Mouse (Mus musculus) stomach, embryonic 14.5 days (tissue): ENCODE results near the gene Crtam. TPM values are rescaled to one million over a fixed set of nuclear protein-coding genes. Genes with fewer than 3 reads are reported as not detected.

Experiments
- ATAC-seq: fragments of 200-750 bp; cut with Nextera tagmentation; 2 replicates; pipeline ENCODE4 v1.8.0; 2017; ENCODE audit warnings: low read depth, moderate TSS enrichment; ENCODE audit not compliant: insufficient number of reproducible peaks, insufficient read depth, low FRiP score
- H3K27ac ChIP-seq: fragments of 300-500 bp; sonication (generic); 2 replicates; pipeline ENCODE4 v1.5.1; 2014; ENCODE audit warnings: mild to moderate bottlenecking, low read length, moderate library complexity, mixed read lengths
- H3K27me3 ChIP-seq: fragments of 300-500 bp; sonication (generic); 2 replicates; pipeline ENCODE4 v1.6.1; 2014; ENCODE audit warnings: low read length, control low read depth, mixed read lengths; ENCODE audit not compliant: control insufficient read depth, insufficient read depth
- H3K36me3 ChIP-seq: fragments of 300-500 bp; sonication (generic); 2 replicates; pipeline ENCODE4 v1.6.1; 2014; ENCODE audit warnings: mild to moderate bottlenecking, control low read depth, low read length, moderate library complexity, mixed read lengths; ENCODE audit not compliant: control insufficient read depth, insufficient read depth
- H3K4me1 ChIP-seq: fragments of 300-500 bp; sonication (generic); 2 replicates; pipeline ENCODE4 v1.6.1; 2014; ENCODE audit warnings: low read length, control low read depth, mixed read lengths; ENCODE audit not compliant: control insufficient read depth, insufficient read depth
- H3K4me2 ChIP-seq: fragments of 300-500 bp; sonication (generic); replicated peaks from 2 replicates; pipeline ENCODE4 v1.6.1; 2014; ENCODE audit warnings: low read depth, low read length, control low read depth
- H3K4me3 ChIP-seq: fragments of 300-500 bp; sonication (generic); 2 replicates; pipeline ENCODE4 v1.5.1; 2014; ENCODE audit warnings: low read depth, low read length, control low read depth
- H3K9ac ChIP-seq: fragments of 300-500 bp; sonication (generic); replicated peaks from 2 replicates; pipeline ENCODE4 v1.6.1; 2014; ENCODE audit warnings: low read depth, mild to moderate bottlenecking, control low read depth, low read length, moderate library complexity, mixed read lengths
- H3K9me3 ChIP-seq: fragments of 300-500 bp; sonication (generic); 2 replicates; pipeline ENCODE4 v1.6.1; 2016; ENCODE audit warnings: low read depth, low read length, control low read depth; ENCODE audit not compliant: control insufficient read depth
- WGBS: fragments of 180-500 bp; shearing (Covaris S2); extraction: QIAGEN DNeasy Blood & Tissue Kit; methylation state at CpG from one replicate; pipeline ENCODE4 v1.1.7; 2014; 5-methylcytosine and 5-hydroxymethylcytosine counted together
- polyA plus RNA-seq: library from polyadenylated mRNA; unstranded; fragments of >200 nt; fragmentation: Nextera tagmentation; extraction: Ambion mirVana; gene quantifications from 2 replicates; pipeline ENCODE4 v1.2.1, GENCODE M21; 2014

Crtam gene
- 0.27 TPM in 1 of 2 replicates, not detected in the other for polyA plus RNA-seq

DNA sequence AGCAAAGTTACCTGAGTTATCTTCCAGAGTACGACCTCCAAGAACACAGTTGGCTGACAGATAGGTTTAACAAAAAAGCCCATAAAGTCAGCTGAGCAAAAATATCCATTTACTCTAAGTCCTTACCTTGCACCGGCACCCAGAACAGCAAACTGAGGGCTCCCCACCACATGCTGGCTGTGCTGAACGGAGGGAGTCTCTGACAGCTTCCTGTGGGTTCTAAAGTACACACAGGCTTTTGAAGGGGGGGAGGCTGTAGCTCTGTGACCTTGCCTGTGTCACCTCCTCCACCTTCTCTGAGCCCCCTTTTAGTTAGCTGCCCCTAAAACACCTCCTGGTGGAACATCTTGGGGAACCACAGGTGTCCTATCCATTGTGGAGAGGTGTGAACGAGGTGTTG lies at the start of gene Crtam:
Gene Crtam, minus strand, starts transcription at position 214 of the 400 bp plus-strand sequence.
- no peak within 1 kb of the TSS for H3K9ac ChIP-seq
- ATAC-seq, result no peak
- no peaks in the 10 kb centered on the region for H3K36me3 ChIP-seq
- no peak within 1 kb of the TSS for H3K27ac ChIP-seq
- WGBS, result 37% methylated on average over 4 of the region's 4 CpGs
- no peaks in the 10 kb centered on the region for H3K9me3 ChIP-seq
- no peak within 1 kb of the TSS for H3K4me3 ChIP-seq
- no peaks in the 10 kb centered on the region for H3K27me3 ChIP-seq
- no peak within 1 kb of the TSS for H3K4me2 ChIP-seq
- H3K4me1 ChIP-seq, result no peaks in the 10 kb centered on the region

DNA sequence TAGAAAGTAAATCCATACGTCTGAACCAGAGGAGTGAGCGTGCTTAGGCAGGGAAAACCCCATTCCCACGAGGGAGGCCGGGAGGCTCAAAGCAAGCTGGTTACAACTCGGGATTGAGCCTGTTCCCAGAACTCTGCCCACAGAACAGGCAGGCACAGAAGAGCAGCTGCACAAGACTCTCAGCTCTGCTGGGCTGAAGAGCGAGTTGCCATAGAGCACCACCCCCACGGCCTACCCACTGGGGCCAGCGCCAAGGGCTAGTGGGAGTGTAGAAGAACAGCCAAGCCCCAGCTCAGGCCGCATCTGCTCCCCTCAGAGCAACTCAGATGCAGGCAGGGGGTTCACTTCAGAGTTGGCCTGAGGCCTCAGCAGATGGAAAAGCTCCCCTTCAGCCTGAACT lies 49.7 kb upstream of the Crtam start:
- H3K4me1 ChIP-seq, result no peaks in the 10 kb centered on the region
- ATAC-seq, result no peak
- no peaks in the 10 kb centered on the region for H3K9me3 ChIP-seq
- no peak overlapping the region for H3K9ac ChIP-seq
- no peak overlapping the region for H3K4me3 ChIP-seq
- H3K27me3 ChIP-seq, result no peaks in the 10 kb centered on the region
- WGBS, result 87% methylated on average over 9 of the region's 9 CpGs
- H3K36me3 ChIP-seq, result no peaks in the 10 kb centered on the region
- no peak overlapping the region for H3K4me2 ChIP-seq
- H3K27ac ChIP-seq, result no peak overlapping the region

DNA sequence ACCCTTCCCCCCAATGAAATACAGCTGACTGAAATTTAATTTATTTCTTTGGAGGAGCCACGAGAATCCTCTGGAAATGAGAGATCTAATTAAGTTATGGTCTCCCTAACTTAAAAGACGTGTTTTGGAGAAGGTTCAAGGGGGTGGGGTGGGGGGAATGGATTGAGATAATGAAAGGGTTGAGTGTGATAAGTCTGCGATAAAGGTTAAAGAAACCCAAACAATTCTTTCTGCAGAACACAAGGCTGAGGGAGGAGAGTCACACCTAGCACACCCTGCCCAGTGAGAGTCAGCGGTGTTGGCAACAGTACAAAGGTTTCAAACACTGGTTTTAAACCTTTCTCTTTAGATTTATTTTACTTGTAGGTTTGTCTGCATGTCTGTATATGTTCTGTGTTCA lies 49.0 kb upstream of the Crtam start:
- no peaks in the 10 kb centered on the region for H3K27me3 ChIP-seq
- H3K27ac ChIP-seq, result no peak overlapping the region
- no peaks in the 10 kb centered on the region for H3K4me1 ChIP-seq
- no peaks in the 10 kb centered on the region for H3K36me3 ChIP-seq
- 65% methylated on average over 4 of the region's 4 CpGs for WGBS
- H3K9me3 ChIP-seq, result no peaks in the 10 kb centered on the region
- no peak overlapping the region for H3K4me2 ChIP-seq
- ATAC-seq, result no peak
- no peak overlapping the region for H3K4me3 ChIP-seq
- H3K9ac ChIP-seq, result no peak overlapping the region

DNA sequence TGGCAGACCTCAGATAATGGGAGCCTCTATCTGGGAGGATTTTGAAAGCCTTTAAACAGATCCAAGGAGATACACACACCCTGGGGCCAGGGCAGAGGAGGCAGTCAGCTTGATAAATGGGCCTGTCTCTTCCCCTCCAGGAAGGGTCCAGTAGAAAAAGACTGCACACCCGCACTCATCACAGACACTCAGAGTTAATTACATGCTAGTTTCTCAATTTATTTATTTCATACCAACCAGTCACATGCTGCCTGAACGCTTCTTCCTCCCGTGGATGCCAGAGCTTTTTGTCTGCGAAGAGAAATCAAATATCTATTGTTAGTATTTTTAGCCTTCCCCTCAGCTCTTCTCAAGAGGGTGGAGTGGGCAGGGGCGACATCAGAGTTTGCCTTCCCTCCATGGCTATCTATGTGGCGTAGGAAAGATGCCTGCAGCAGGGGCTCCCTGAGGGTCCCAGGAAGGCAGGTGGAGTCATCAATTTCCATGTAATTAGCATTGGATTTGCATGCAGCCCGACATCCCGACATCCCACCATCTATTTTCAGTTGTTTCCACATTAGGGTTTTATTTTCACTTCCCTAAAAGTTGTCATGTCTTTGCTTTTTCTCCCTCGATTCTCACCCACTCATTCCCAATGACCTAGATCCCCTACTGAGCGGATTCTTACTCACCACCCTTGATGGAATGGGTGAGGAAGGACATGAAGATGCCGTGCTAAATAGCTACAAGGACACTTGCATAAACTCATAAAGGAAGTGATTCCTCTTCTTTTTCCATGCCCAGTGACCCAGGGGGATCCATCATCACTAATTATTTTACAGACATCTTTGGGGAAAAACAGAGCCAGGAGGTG lies 46.9 kb upstream of the Crtam start:
- no peaks in the 10 kb centered on the region for H3K9me3 ChIP-seq
- H3K36me3 ChIP-seq, result no peaks in the 10 kb centered on the region
- H3K4me1 ChIP-seq, result no peaks in the 10 kb centered on the region
- no peak overlapping the region for H3K4me2 ChIP-seq
- no peak overlapping the region for H3K27ac ChIP-seq
- no peaks in the 10 kb centered on the region for H3K27me3 ChIP-seq
- no peak overlapping the region for H3K4me3 ChIP-seq
- ATAC-seq, result no peak
- 37% methylated on average over 11 of the region's 11 CpGs for WGBS
- no peak overlapping the region for H3K9ac ChIP-seq

DNA sequence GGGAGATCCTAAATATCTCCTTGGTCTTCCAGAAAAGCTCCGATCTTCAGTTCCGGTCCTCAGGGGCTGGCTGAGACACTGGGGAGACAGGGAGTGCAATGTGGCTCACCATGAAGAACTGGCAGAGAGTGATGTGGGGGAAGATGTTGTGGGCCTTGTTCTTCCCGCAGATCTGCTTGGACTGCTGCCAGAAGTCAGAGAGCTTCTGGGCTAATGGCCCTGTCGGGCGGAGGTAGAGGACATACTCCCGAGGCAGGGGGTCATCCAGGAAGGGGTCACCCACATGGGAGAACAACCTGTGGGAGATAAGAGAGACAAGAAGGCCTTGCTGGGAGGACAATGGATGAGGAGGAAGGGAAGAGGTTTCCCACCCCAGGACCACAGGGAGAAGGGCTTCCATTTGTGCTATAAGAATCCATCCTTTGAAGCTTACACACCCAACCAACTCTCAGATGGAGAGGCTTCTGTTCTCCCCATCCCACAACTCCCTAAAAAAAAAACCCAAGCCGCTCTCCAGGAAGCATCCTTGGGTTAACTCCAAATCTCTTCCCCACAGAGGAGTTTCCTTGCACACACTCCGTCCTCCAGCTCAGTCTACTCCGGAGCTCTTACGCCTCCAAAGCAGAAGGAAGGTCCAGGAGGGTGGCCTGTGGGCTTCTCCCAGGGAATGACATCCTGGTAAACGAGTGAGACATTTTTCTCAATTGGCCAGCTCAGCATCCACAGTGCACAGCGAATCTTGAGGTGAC lies 46.1 kb upstream of the Crtam start:
- Histone ChIP-seq H3K4me2 (no peak overlapping the region), H3K36me3 (no peaks in the 10 kb centered on the region), H3K9me3 (no peaks in the 10 kb centered on the region), H3K9ac (no peak overlapping the region), H3K27me3 (no peaks in the 10 kb centered on the region), H3K4me3 (no peak overlapping the region), H3K27ac (no peak overlapping the region), H3K4me1 (no peaks in the 10 kb centered on the region)
- no peak for ATAC-seq
- WGBS, result 48% methylated on average over 12 of the region's 12 CpGs

DNA sequence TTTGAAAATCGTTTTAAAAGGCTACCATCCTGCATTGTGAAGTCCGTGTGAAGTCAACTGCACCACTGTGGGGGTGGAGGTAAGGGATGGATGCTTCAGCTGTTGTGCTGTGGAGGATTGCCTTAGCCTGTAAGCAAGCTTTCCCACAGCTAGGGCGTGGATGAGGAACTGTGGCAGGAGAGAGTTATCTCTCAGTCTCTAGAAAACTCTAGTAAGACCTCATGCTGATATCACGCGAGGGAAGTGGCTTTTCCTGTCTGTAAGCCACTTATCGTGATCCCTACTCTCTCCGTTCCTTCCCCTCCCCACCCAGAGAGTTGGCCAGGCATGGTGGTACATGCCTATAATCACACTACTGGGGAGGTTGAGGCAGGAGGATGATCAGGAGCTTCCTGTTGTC lies 44.9 kb upstream of the Crtam start:
- Histone ChIP-seq H3K4me3 (no peak overlapping the region), H3K4me1 (no peaks in the 10 kb centered on the region), H3K9me3 (no peaks in the 10 kb centered on the region), H3K9ac (no peak overlapping the region), H3K4me2 (no peak overlapping the region), H3K27ac (no peak overlapping the region), H3K27me3 (no peaks in the 10 kb centered on the region), H3K36me3 (no peaks in the 10 kb centered on the region)
- no peak for ATAC-seq
- 76% methylated on average over 7 of the region's 7 CpGs for WGBS

DNA sequence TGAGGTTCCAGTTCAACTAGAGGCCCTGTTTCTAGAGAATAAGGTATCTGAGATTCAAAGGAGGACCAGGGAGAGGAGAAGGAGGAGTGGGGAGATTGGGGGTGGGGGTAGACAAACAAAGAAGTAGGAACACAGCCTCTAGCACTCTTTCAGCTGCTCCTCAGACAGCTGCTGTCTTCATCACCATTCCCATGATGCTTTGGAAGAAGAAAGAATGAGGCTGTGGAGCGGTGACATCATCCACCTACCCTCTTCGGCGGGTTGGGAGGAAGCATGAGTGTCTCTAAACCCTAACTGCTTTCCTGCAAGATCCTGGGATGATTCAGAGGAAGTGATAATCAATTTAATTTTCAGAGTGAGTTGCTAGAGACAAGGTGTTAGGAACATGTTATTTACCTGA lies 44.4 kb upstream of the Crtam start:
- Histone ChIP-seq H3K27me3 (no peaks in the 10 kb centered on the region), H3K9me3 (no peaks in the 10 kb centered on the region), H3K4me2 (no peak overlapping the region), H3K36me3 (no peaks in the 10 kb centered on the region), H3K4me3 (no peak overlapping the region), H3K27ac (no peak overlapping the region), H3K4me1 (no peaks in the 10 kb centered on the region), H3K9ac (no peak overlapping the region)
- no peak for ATAC-seq
- 73% methylated on average over 3 of the region's 3 CpGs for WGBS

DNA sequence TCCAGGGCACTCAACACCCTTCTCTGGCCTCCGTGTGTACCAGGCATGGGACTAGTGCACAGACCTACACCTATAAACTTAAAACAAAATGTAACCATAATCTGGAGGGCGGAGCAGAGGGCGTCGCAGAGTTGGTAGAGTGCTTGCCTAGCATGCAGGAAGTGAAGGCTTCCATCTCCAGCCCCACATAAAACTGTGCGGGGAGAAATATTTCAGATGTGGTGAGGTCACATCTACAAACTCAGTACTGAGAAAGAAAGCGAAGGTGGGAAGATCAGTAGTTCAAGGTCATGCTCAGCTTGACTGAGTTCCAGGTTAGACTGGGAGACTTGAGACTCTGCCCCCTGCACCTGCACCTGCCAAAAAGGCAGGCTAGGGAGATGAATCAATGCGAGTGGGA lies 43.8 kb upstream of the Crtam start:
- ATAC-seq, result no peak
- H3K4me2 ChIP-seq, result no peak overlapping the region
- WGBS, result 95% methylated on average over 7 of the region's 7 CpGs
- H3K9me3 ChIP-seq, result no peaks in the 10 kb centered on the region
- no peaks in the 10 kb centered on the region for H3K4me1 ChIP-seq
- no peaks in the 10 kb centered on the region for H3K36me3 ChIP-seq
- no peak overlapping the region for H3K4me3 ChIP-seq
- H3K27me3 ChIP-seq, result no peaks in the 10 kb centered on the region
- H3K9ac ChIP-seq, result no peak overlapping the region
- no peak overlapping the region for H3K27ac ChIP-seq
